Comparison of ENCODE assay signal across 9 mouse cellular contexts in the genomic region with DNA sequence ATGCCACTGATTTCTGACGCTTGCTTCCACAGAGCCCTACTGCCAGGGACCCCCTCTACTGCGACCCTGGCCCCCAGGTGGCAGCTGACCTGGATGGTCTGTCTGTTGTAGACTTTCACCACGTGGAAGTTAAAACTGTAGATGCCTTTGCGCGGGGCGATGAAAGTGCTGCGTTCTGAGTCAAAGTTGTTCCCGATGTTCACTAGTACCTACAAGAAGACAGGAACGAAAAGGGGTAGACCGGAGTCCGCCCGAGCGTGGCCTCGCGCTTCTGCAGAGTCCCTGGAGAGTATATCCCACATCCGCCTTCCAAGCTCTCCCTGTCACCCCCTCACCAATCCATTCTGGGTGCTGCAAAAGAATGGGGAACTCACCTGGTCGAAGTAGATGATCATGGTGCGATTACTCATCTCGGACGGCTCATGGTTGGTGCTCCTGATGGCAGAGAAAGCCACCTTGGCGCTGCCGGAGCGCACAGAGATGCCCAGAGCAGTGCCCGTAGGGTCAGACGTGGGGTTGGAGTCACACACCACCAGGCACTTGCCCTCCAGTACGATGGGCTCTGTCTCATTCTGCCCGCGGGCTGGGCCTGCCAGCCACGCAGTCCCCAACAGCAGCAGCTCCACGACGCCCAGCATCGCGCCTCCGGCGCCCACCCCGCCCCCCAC. TPM values are rescaled to one million over a fixed set of nuclear protein-coding genes. Genes with fewer than 3 reads are reported as not detected.
DNase-seq lines count a peak whose midpoint lies in the region; ATAC-seq lines count a peak whose summit lies in the region.
"Had no signal": no experiment of that assay in that cellular context is flagged by ENCODE, and none has a peak within 500 bp of the region (broad histone marks: within the 10 kb centered on the region; RNA-seq: fewer than 3 reads in every experiment).

No protein-coding gene starts in this region.

- peak overlapping the region; percentile 82 for H3K9ac ChIP-seq in forebrain, embryonic 15.5 days (replicated peaks)
- no peak overlapping the region for H3K9ac ChIP-seq in liver, embryonic 15.5 days

- peak; percentile 71 for ATAC-seq in forebrain, embryonic 15.5 days (replicated peaks)
- ATAC-seq in liver, embryonic 15.5 days (ENCODE audit: insufficient read depth), result no peak
- no peak for ATAC-seq in CD4-positive, CD25-positive, alpha-beta regulatory T cell, adult 4 months

- no peaks in the 10 kb centered on the region; the same call in 1 of the 2 replicates for H3K4me1 ChIP-seq in brown adipose tissue, adult 24 weeks (ENCODE audit: control insufficient read depth, insufficient read depth, insufficient read length, low read length)
- H3K4me1 ChIP-seq in forebrain, embryonic 15.5 days, result peaks cover 52% of the 10 kb centered on the region
- peaks cover 16% of the 10 kb centered on the region for H3K4me1 ChIP-seq in liver, embryonic 15.5 days (replicated peaks)

- peak overlapping the region; percentile 99 for H3K4me2 ChIP-seq in forebrain, embryonic 15.5 days (replicated peaks)
- H3K4me2 ChIP-seq in liver, embryonic 15.5 days, result peak overlapping the region; percentile 75

- H3K36me3 ChIP-seq in forebrain, embryonic 15.5 days, result no peaks in the 10 kb centered on the region
- H3K36me3 ChIP-seq in liver, embryonic 15.5 days (replicated peaks), result no peaks in the 10 kb centered on the region

- under 1% methylated on average over 35 of the region's 36 CpGs for WGBS in forebrain, embryonic 15.5 days
- 4% methylated on average over 34 of the region's 36 CpGs for WGBS in liver, embryonic 15.5 days (ENCODE audit: insufficient replicate concordance)

- 0 out of 2 replicates have a peak overlapping the region, but pooled peaks have one; percentile 13 for H3K4me3 ChIP-seq in brown adipose tissue, adult 24 weeks (ENCODE audit: insufficient read depth, low read depth, low read length)
- H3K4me3 ChIP-seq in forebrain, embryonic 15.5 days, result peak overlapping the region; percentile 92
- peak overlapping the region; percentile 49; the same call in 1 of the 2 replicates for H3K4me3 ChIP-seq in liver, embryonic 15.5 days (replicated peaks)

- no peak overlapping the region for H3K27ac ChIP-seq in brown adipose tissue, adult 24 weeks (replicated peaks; ENCODE audit: low read depth, low read length)
- H3K27ac ChIP-seq in forebrain, embryonic 15.5 days (replicated peaks), result peak overlapping the region; percentile 72; the same call in 1 of the 2 replicates
- H3K27ac ChIP-seq in liver, embryonic 15.5 days (replicated peaks), result no peak overlapping the region

- peak; percentile 3 for DNase-seq in kidney, adult 11 months
- DNase-seq in kidney, adult 8-10 months, result no peak
- no peak for DNase-seq in MN1 (ENCODE audit: low spot score)
- no peak for DNase-seq in Muller cell, postnatal 12 days (ENCODE audit: inconsistent ontology term)

- no peaks in the 10 kb centered on the region for H3K9me3 ChIP-seq in forebrain, embryonic 15.5 days
- H3K9me3 ChIP-seq in liver, embryonic 15.5 days (replicated peaks), result no peaks in the 10 kb centered on the region

- peaks cover 79% of the 10 kb centered on the region for H3K27me3 ChIP-seq in forebrain, embryonic 15.5 days
- H3K27me3 ChIP-seq in liver, embryonic 15.5 days, result peaks cover 95% of the 10 kb centered on the region

RNA-seq across cellular contexts. Expression of a gene that starts 0.7 kb away (rescaled TPM):
- polyA plus RNA-seq in brown adipose tissue, adult 24 weeks (2012; ENCODE audit: insufficient read depth, insufficient read length, missing spikeins), result not detected in 2 replicates
- 5.7 and 10.6 TPM in 2 replicates for polyA plus RNA-seq in forebrain, embryonic 15.5 days (2015; fragmentation: Nextera tagmentation; extraction: Ambion mirVana)
- polyA plus RNA-seq in liver, embryonic 15.5 days (2015; fragmentation: Nextera tagmentation; extraction: Ambion mirVana), result not detected in 2 replicates
- not detected for polyA plus RNA-seq in CD4-positive, CD25-positive, alpha-beta regulatory T cell, adult 4 months (2017; shearing (Covaris generic))
- polyA plus RNA-seq: liver, adult 2 months had no signal

Comparison
In these comparisons a context has a peak if more than half of its experiments do, and no peak if none do; other contexts are left out.
1. H3K4me3 ChIP-seq: peak in every context shown above with its lines; median percentile 92 in forebrain, embryonic 15.5 days; 49 in liver, embryonic 15.5 days; 13 in brown adipose tissue, adult 24 weeks.